Mouse (Mus musculus): Measurements from ENCODE around the gene Commd9.

Gene Commd9

GRCm38 (mm10) chr2:101881471-101882162 lies 4.4 kb upstream of the Commd9 start:
- Histone ChIP-seq H3K9me3 (ENCODE audit: low read length) (no peaks in the 10 kb centered on the region), H3K4me1 (replicated peaks; ENCODE audit: low read depth, low read length) (peaks cover 4% of the 10 kb centered on the region; the same call in 1 of the 2 replicates), H3K36me3 (ENCODE audit: insufficient read depth, low read length) (no peaks in the 10 kb centered on the region), H3K27me3 (ENCODE audit: insufficient read depth, low read length) (peaks cover 28% of the 10 kb centered on the region), H3K4me3 (replicated peaks; ENCODE audit: low read length) (no peak overlapping the region)
- no peak for TF ChIP-seq POU5F1 (IDR thresholded peaks at IDR 0.05; ENCODE audit: borderline replicate concordance, low read length)
- TF ChIP-seq NANOG (IDR thresholded peaks at IDR 0.05; ENCODE audit: borderline replicate concordance, low read length), result no peak
- no peak for TF ChIP-seq CTCF (conservative IDR thresholded peaks at IDR 0.05; ENCODE audit: low read length)

DNA sequence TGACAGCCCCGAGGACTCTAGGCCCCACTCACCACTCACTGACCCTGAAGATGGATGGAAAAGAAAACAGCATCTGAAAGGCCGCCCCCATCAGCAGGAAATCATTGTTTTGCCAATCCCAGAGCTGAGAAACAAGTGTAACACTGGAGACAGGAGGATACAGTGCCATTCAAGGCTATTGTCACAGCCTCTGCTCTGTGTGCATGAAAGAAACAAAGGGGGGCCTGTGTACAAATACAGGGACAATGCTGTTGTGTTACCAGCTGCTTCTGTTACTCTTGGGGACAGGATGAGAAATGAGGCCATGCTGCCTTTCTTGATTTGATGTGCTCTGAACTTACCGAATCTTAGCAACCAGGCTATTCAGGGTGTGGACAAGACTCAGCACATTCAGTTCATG lies 3.0 kb upstream of the Commd9 start, which contains the start of gene Prr5l:
Gene Prr5l (minus strand): TSS at position 30 of the 400 bp plus-strand sequence.
- no peaks in the 10 kb centered on the region for H3K9me3 ChIP-seq (ENCODE audit: low read length)
- H3K4me3 ChIP-seq (replicated peaks; ENCODE audit: low read length), result no peak within 1 kb of the TSS
- TF ChIP-seq NANOG (IDR thresholded peaks at IDR 0.05; ENCODE audit: borderline replicate concordance, low read length) (no peak), CTCF (conservative IDR thresholded peaks at IDR 0.05; ENCODE audit: low read length) (no peak), POU5F1 (IDR thresholded peaks at IDR 0.05; ENCODE audit: borderline replicate concordance, low read length) (no peak)
- H3K27me3 ChIP-seq (ENCODE audit: insufficient read depth, low read length), result peaks cover 21% of the 10 kb centered on the region
- no peaks in the 10 kb centered on the region for H3K36me3 ChIP-seq (ENCODE audit: insufficient read depth, low read length)
- H3K4me1 ChIP-seq (replicated peaks; ENCODE audit: low read depth, low read length), result peaks cover 7% of the 10 kb centered on the region; the same call in 1 of the 2 replicates

GRCm38 (mm10) chr2:101884286-101884685 lies 1.8 kb upstream of the Commd9 start:
- Histone ChIP-seq H3K4me1 (replicated peaks; ENCODE audit: low read depth, low read length) (peaks cover 7% of the 10 kb centered on the region; the same call in 1 of the 2 replicates), H3K27me3 (ENCODE audit: insufficient read depth, low read length) (peaks cover 13% of the 10 kb centered on the region), H3K4me3 (replicated peaks; ENCODE audit: low read length) (no peak overlapping the region), H3K36me3 (ENCODE audit: insufficient read depth, low read length) (0 out of 2 replicates have a peak, but pooled peaks cover 4% of the 10 kb centered on the region), H3K9me3 (ENCODE audit: low read length) (no peaks in the 10 kb centered on the region)
- TF ChIP-seq POU5F1 (IDR thresholded peaks at IDR 0.05; ENCODE audit: borderline replicate concordance, low read length) (no peak), NANOG (IDR thresholded peaks at IDR 0.05; ENCODE audit: borderline replicate concordance, low read length) (no peak), CTCF (conservative IDR thresholded peaks at IDR 0.05; ENCODE audit: low read length) (no peak)

DNA sequence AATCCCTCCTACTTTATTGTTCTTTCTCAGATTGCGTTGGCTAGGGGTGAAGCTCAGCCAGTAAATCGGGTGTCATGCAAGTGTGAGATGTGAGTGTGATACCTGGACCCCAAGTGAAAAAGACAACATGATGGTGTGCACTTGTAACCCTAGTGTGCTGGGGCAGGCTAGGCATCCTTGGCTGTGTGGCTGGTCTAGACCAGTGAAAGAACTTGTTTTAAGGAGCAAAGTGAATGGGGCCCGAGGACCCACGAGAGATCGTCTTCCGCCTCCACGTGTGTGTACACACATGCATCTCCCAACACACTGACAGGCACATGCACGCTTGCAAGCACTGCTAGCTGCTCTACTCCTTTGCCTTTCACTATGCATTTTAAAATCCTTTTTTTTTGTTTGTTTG lies 2.8 kb downstream of the Commd9 start:
- H3K9me3 ChIP-seq (ENCODE audit: low read length), result no peaks in the 10 kb centered on the region
- H3K4me1 ChIP-seq (replicated peaks; ENCODE audit: low read depth, low read length), result peaks cover 11% of the 10 kb centered on the region; the same call in 1 of the 2 replicates
- H3K27me3 ChIP-seq (ENCODE audit: insufficient read depth, low read length), result no peaks in the 10 kb centered on the region
- H3K4me3 ChIP-seq (replicated peaks; ENCODE audit: low read length), result no peak overlapping the region
- TF ChIP-seq NANOG (IDR thresholded peaks at IDR 0.05; ENCODE audit: borderline replicate concordance, low read length) (no peak), POU5F1 (IDR thresholded peaks at IDR 0.05; ENCODE audit: borderline replicate concordance, low read length) (no peak), CTCF (conservative IDR thresholded peaks at IDR 0.05; ENCODE audit: low read length) (no peak)
- H3K36me3 ChIP-seq (ENCODE audit: insufficient read depth, low read length), result 0 out of 2 replicates have a peak, but pooled peaks cover 4% of the 10 kb centered on the region

DNA sequence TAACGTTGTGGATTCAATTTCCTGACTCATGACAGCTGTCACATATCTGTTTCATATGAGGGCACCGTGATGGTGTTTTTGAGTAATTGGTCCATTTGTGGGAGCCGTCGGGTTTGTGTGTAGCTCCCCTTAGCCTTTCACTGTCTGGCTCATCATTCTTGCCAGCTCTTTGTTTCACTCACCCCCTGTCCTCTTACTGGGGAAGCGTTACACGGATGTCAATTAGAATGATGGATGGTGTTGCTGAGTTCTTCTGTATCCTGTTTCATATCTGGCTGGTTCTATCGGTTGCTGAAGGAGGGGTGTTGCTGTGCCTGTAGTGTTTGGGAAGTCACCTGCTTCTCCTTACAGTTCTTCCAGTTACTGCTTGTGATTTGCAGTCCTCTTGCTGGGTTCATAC lies 5.1 kb downstream of the Commd9 start:
- H3K27me3 ChIP-seq (ENCODE audit: insufficient read depth, low read length), result no peaks in the 10 kb centered on the region
- H3K36me3 ChIP-seq (ENCODE audit: insufficient read depth, low read length), result peaks cover 25% of the 10 kb centered on the region
- H3K4me1 ChIP-seq (replicated peaks; ENCODE audit: low read depth, low read length), result peaks cover 8% of the 10 kb centered on the region; the same call in 1 of the 2 replicates
- TF ChIP-seq CTCF (conservative IDR thresholded peaks at IDR 0.05; ENCODE audit: low read length) (no peak), NANOG (IDR thresholded peaks at IDR 0.05; ENCODE audit: borderline replicate concordance, low read length) (no peak), POU5F1 (IDR thresholded peaks at IDR 0.05; ENCODE audit: borderline replicate concordance, low read length) (no peak)
- no peaks in the 10 kb centered on the region for H3K9me3 ChIP-seq (ENCODE audit: low read length)
- H3K4me3 ChIP-seq (replicated peaks; ENCODE audit: low read length), result no peak overlapping the region

GRCm38 (mm10) chr2:101894126-101894525 lies 8.1 kb downstream of the Commd9 start:
- no peak overlapping the region for H3K4me3 ChIP-seq (replicated peaks; ENCODE audit: low read length)
- H3K36me3 ChIP-seq (ENCODE audit: insufficient read depth, low read length), result peaks cover 38% of the 10 kb centered on the region
- H3K9me3 ChIP-seq (ENCODE audit: low read length), result no peaks in the 10 kb centered on the region
- H3K4me1 ChIP-seq (replicated peaks; ENCODE audit: low read depth, low read length), result peaks cover 4% of the 10 kb centered on the region; the same call in 1 of the 2 replicates
- TF ChIP-seq POU5F1 (IDR thresholded peaks at IDR 0.05; ENCODE audit: borderline replicate concordance, low read length) (no peak), CTCF (conservative IDR thresholded peaks at IDR 0.05; ENCODE audit: low read length) (no peak), NANOG (IDR thresholded peaks at IDR 0.05; ENCODE audit: borderline replicate concordance, low read length) (no peak)
- H3K27me3 ChIP-seq (ENCODE audit: insufficient read depth, low read length), result no peaks in the 10 kb centered on the region

GRCm38 (mm10) chr2:101896425-101897204 lies 10.6 kb downstream of the Commd9 start:
- Histone ChIP-seq H3K36me3 (ENCODE audit: insufficient read depth, low read length) (peaks cover 62% of the 10 kb centered on the region), H3K4me3 (replicated peaks; ENCODE audit: low read length) (no peak overlapping the region), H3K4me1 (replicated peaks; ENCODE audit: low read depth, low read length) (peaks cover 8% of the 10 kb centered on the region; the same call in 1 of the 2 replicates), H3K27me3 (ENCODE audit: insufficient read depth, low read length) (no peaks in the 10 kb centered on the region), H3K9me3 (ENCODE audit: low read length) (no peaks in the 10 kb centered on the region)
- TF ChIP-seq POU5F1 (IDR thresholded peaks at IDR 0.05; ENCODE audit: borderline replicate concordance, low read length) (no peak), NANOG (IDR thresholded peaks at IDR 0.05; ENCODE audit: borderline replicate concordance, low read length) (no peak)

- H3K4me1 ChIP-seq (replicated peaks; ENCODE audit: low read depth, low read length), result peaks cover 19% of the 10 kb centered on the region
These were observed 16.1 kb downstream of the Commd9 start for GRCm38 (mm10) chr2:101902196-101902595.

More at GRCm38 (mm10) chr2:101902196-101902595, 16.1 kb downstream of the Commd9 start:
- TF ChIP-seq POU5F1 (IDR thresholded peaks at IDR 0.05; ENCODE audit: borderline replicate concordance, low read length) (no peak), CTCF (conservative IDR thresholded peaks at IDR 0.05; ENCODE audit: low read length) (no peak), NANOG (IDR thresholded peaks at IDR 0.05; ENCODE audit: borderline replicate concordance, low read length) (no peak)
- Histone ChIP-seq H3K36me3 (ENCODE audit: insufficient read depth, low read length) (peaks cover 41% of the 10 kb centered on the region), H3K27me3 (ENCODE audit: insufficient read depth, low read length) (no peaks in the 10 kb centered on the region), H3K4me3 (replicated peaks; ENCODE audit: low read length) (no peak overlapping the region), H3K9me3 (ENCODE audit: low read length) (no peaks in the 10 kb centered on the region)
